Mouse (Mus musculus) stomach, postnatal 0 days (tissue): ENCODE results near the gene Tmem205.

Experiments used
- CTCF ChIP-seq: IDR thresholded peaks from 2 replicates; pipeline ENCODE4 v1.5.1; 2016; ENCODE audit warnings: antibody characterized with exemption, low read depth, mild to moderate bottlenecking, moderate library complexity
- EP300 ChIP-seq: optimal IDR thresholded peaks from 2 replicates; pipeline ENCODE3; 2016; ENCODE audit warnings: antibody characterized with exemption

DNA sequence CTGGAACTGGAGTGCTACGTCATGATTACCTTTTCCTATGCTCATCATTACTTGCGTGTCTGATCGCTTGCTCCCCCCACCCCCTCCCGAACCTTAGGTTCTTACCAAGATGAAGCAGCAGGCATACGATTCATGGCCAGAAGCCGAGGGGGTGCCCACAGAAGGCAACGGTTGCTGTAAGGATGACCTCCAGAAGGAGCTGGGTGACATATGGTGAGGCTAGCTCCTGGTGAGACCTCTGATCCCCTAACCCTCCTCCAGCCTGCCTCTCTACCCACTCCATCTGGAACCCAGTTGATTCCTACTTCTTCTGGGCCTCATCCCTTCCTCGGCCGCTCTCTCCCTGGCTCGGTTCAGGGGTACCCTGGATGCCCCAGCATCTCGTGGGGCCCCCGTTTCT lies 6.7 kb upstream of the Tmem205 start:
- no peak for TF ChIP-seq CTCF
- no peak for TF ChIP-seq EP300
